ENCODE assay signal across 24 mouse cellular contexts in the genomic region with DNA sequence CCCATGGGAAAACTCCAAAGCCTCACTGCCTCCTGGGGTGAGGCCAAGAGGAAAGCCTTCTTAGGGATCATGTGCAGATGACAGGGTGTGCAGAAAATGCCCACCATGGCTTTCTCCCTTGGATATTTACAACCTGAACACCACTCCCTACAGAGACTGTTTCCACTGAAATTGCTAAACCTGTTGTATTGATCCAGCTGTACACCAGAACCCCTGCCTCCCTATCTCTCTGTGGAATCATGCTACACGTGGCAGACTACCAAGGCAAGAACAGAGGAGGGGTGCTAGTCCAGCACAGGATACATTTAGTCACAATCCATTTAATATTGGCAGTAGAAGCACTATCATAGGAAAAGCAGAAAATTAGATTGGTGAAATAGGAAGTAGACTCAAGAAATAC.
"Had no signal": no experiment of that assay in that cellular context is flagged by ENCODE, and none has a peak within 500 bp of the region (broad histone marks: within the 10 kb centered on the region; RNA-seq: fewer than 3 reads in every experiment).

No protein-coding gene starts in this region.

- H3K4me1 ChIP-seq: heart, embryonic 15.5 days; hindbrain, embryonic 13.5 days; hindbrain, embryonic 15.5 days; limb, embryonic 10.5 days; limb, embryonic 12.5 days had no signal

- H3K4me2 ChIP-seq: heart, embryonic 11.5 days; heart, embryonic 13.5 days; heart, embryonic 15.5 days; hindbrain, embryonic 13.5 days; hindbrain, embryonic 15.5 days; limb, embryonic 12.5 days had no signal

- DNase-seq: gastrocnemius, postnatal 14 days; gastrocnemius, postnatal 36 days; heart, adult 11 months; heart, adult 2 months; heart, postnatal 14 days; heart, postnatal 36 days; kidney, adult 11 months; kidney, adult 2 months; kidney, adult 9 months; kidney, postnatal 10 days; kidney, postnatal 25 days; kidney, postnatal 4 days had no signal

- H3K36me3 ChIP-seq: heart, embryonic 13.5 days; heart, embryonic 15.5 days; hindbrain, embryonic 13.5 days; hindbrain, embryonic 15.5 days; limb, embryonic 10.5 days; limb, embryonic 12.5 days had no signal

- ATAC-seq: hindbrain, postnatal 0 days; intestine, embryonic 16.5 days had no signal

- H3K27me3 ChIP-seq: heart, embryonic 13.5 days; heart, embryonic 15.5 days; hindbrain, embryonic 13.5 days; hindbrain, embryonic 15.5 days; limb, embryonic 12.5 days had no signal

- H3K9ac ChIP-seq: heart, embryonic 13.5 days; heart, embryonic 15.5 days; hindbrain, embryonic 13.5 days; hindbrain, embryonic 15.5 days; limb, embryonic 12.5 days; liver, embryonic 14.5 days had no signal

- H3K27ac ChIP-seq: heart, adult 2 months; heart, embryonic 13.5 days; heart, embryonic 15.5 days; hindbrain, embryonic 13.5 days; hindbrain, embryonic 15.5 days; hindbrain, postnatal 0 days; layer of hippocampus, adult 2 months; left cerebral cortex, adult 2 months; limb, embryonic 10.5 days; limb, embryonic 12.5 days; liver, embryonic 14.5 days had no signal

- H3K4me3 ChIP-seq: heart, adult 2 months; heart, embryonic 13.5 days; heart, embryonic 15.5 days; hindbrain, embryonic 13.5 days; hindbrain, embryonic 15.5 days; layer of hippocampus, adult 2 months; left cerebral cortex, adult 2 months; limb, embryonic 10.5 days; limb, embryonic 12.5 days had no signal

- H3K9me3 ChIP-seq: heart, embryonic 13.5 days; heart, embryonic 15.5 days; hindbrain, embryonic 13.5 days; hindbrain, embryonic 15.5 days; limb, embryonic 10.5 days; limb, embryonic 12.5 days had no signal
